In genomic region chr14:12722452-12723194, GRCm38 (mm10) we compare ENCODE assay signal across 18 mouse cellular contexts.
"Had no signal": no experiment of that assay in that cellular context is flagged by ENCODE, and none has a peak within 500 bp of the region (broad histone marks: within the 10 kb centered on the region; RNA-seq: fewer than 3 reads in every experiment).

No protein-coding gene starts in this region.

- H3K4me3 ChIP-seq: layer of hippocampus, adult 2 months; limb, embryonic 10.5 days; limb, embryonic 13.5 days; liver, embryonic 12.5 days; liver, embryonic 15.5 days; stomach, embryonic 15.5 days had no signal

- DNase-seq: kidney, adult 18-20 months; kidney, postnatal 25 days; layer of hippocampus, adult 9-11 months; lung, adult 2 months; lung, postnatal 14 days; lung, postnatal 4 days; midbrain, embryonic 14.5 days; right cerebral cortex, postnatal 14 days; right cerebral cortex, postnatal 4 days; thymus, postnatal 25 days had no signal

- H3K27ac ChIP-seq: kidney, postnatal 0 days; layer of hippocampus, adult 2 months; limb, embryonic 10.5 days; limb, embryonic 13.5 days; liver, embryonic 12.5 days; liver, embryonic 15.5 days; stomach, embryonic 15.5 days had no signal

- H3K36me3 ChIP-seq: limb, embryonic 10.5 days; limb, embryonic 13.5 days; liver, embryonic 12.5 days; liver, embryonic 15.5 days; stomach, embryonic 15.5 days had no signal

- H3K4me1 ChIP-seq: limb, embryonic 10.5 days; limb, embryonic 13.5 days; liver, embryonic 12.5 days; liver, embryonic 15.5 days; stomach, embryonic 15.5 days had no signal

- H3K27me3 ChIP-seq: limb, embryonic 13.5 days; liver, embryonic 12.5 days; liver, embryonic 15.5 days; stomach, embryonic 15.5 days had no signal

- ATAC-seq: intestine, embryonic 16.5 days; liver, embryonic 12.5 days had no signal
